Mouse (Mus musculus): ENCODE data around the gene Mroh8. TPM values are rescaled to one million over a fixed set of nuclear protein-coding genes. Genes with fewer than 3 reads are reported as not detected.

Gene Mroh8
- total and polyA plus RNA-seq, 2 experiments = under 0.01 to 0.05 TPM

GRCm38 (mm10) chr2:157320135-157320534 lies 40.8 kb upstream of the Mroh8 start:
- Histone ChIP-seq H3K27ac (replicated peaks; ENCODE audit: insufficient read depth, low read depth, low read length) (no peak overlapping the region), H3K36me3 (ENCODE audit: control insufficient read depth, insufficient read depth, low read length) (peaks cover 46% of the 10 kb centered on the region), H3K27me3 (ENCODE audit: control insufficient read depth, insufficient read depth, low read length) (no peaks in the 10 kb centered on the region), H3K4me1 (ENCODE audit: control insufficient read depth, insufficient read depth, low read length) (no peaks in the 10 kb centered on the region), H3K79me2 (ENCODE audit: control insufficient read depth, insufficient read depth, low read length) (no peaks in the 10 kb centered on the region), H3K4me3 (ENCODE audit: insufficient read depth, low read depth, low read length) (no peak overlapping the region), H3K9ac (ENCODE audit: low read depth, low read length) (no peak overlapping the region)
- DNase-seq (ENCODE audit: extremely low read depth, low read depth, low spot score) = no peak
- TF ChIP-seq CTCF (IDR thresholded peaks at IDR 0.05; ENCODE audit: low read depth, low read length) = no peak
- no peak for TF ChIP-seq POLR2A (IDR thresholded peaks at IDR 0.05; ENCODE audit: extremely low read depth, insufficient read depth, low read length)
- 93% methylated on average over 8 of the region's 8 CpGs for WGBS

- Histone ChIP-seq H3K36me3 (ENCODE audit: control insufficient read depth, insufficient read depth, low read length) (peaks cover 62% of the 10 kb centered on the region), H3K4me3 (ENCODE audit: insufficient read depth, low read depth, low read length) (no peak overlapping the region), H3K79me2 (ENCODE audit: control insufficient read depth, insufficient read depth, low read length) (no peaks in the 10 kb centered on the region), H3K4me1 (ENCODE audit: control insufficient read depth, insufficient read depth, low read length) (no peaks in the 10 kb centered on the region), H3K27me3 (ENCODE audit: control insufficient read depth, insufficient read depth, low read length) (no peaks in the 10 kb centered on the region), H3K9ac (ENCODE audit: low read depth, low read length) (no peak overlapping the region), H3K27ac (replicated peaks; ENCODE audit: insufficient read depth, low read depth, low read length) (no peak overlapping the region)
- DNase-seq (ENCODE audit: extremely low read depth, low read depth, low spot score) = no peak
- no peak for TF ChIP-seq CTCF (IDR thresholded peaks at IDR 0.05; ENCODE audit: low read depth, low read length)
- TF ChIP-seq POLR2A (IDR thresholded peaks at IDR 0.05; ENCODE audit: extremely low read depth, insufficient read depth, low read length) = no peak
- 40% methylated on average over 6 of the region's 6 CpGs for WGBS
These were observed 37.9 kb upstream of the Mroh8 start for GRCm38 (mm10) chr2:157317220-157317619.

DNA sequence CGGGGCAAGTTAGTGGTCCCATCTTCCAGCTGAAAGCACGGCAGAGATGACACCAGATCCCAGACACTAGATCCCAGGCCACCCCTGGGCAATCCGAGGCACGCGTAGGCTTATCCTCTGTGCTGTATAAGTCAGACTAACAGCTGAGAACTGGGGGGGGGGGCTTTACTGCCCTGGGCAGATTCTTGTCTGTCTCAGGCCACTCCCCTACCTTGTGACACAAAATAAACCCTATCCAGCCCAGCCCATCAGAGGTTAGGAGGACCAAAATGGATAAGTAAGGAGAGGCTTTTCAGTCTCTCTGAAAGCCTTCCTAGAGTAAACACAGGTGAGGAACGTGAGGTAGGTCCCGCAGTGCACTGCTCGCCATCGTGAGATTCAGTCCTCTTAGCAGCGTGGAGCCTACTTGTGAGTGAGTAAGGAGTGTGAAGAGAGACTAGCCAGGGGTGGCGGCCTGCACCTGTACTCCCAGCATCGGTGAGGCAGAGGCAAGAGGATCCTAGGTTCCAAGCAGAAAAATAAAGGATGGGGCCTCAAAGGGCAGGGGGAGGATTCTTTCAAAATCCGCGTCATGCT lies 37.1 kb upstream of the Mroh8 start:
- Histone ChIP-seq H3K79me2 (ENCODE audit: control insufficient read depth, insufficient read depth, low read length) (no peaks in the 10 kb centered on the region), H3K4me1 (ENCODE audit: control insufficient read depth, insufficient read depth, low read length) (no peaks in the 10 kb centered on the region), H3K4me3 (ENCODE audit: insufficient read depth, low read depth, low read length) (no peak overlapping the region), H3K27me3 (ENCODE audit: control insufficient read depth, insufficient read depth, low read length) (no peaks in the 10 kb centered on the region), H3K9ac (ENCODE audit: low read depth, low read length) (no peak overlapping the region), H3K36me3 (ENCODE audit: control insufficient read depth, insufficient read depth, low read length) (peaks cover 59% of the 10 kb centered on the region), H3K27ac (replicated peaks; ENCODE audit: insufficient read depth, low read depth, low read length) (no peak overlapping the region)
- DNase-seq (ENCODE audit: extremely low read depth, low read depth, low spot score) = no peak
- 95% methylated on average over 14 of the region's 14 CpGs for WGBS
- TF ChIP-seq POLR2A (IDR thresholded peaks at IDR 0.05; ENCODE audit: extremely low read depth, insufficient read depth, low read length) (no peak), CTCF (IDR thresholded peaks at IDR 0.05; ENCODE audit: low read depth, low read length) (no peak)

GRCm38 (mm10) chr2:157315486-157315885 lies 36.1 kb upstream of the Mroh8 start:
- Histone ChIP-seq H3K27ac (replicated peaks; ENCODE audit: insufficient read depth, low read depth, low read length) (no peak overlapping the region), H3K79me2 (ENCODE audit: control insufficient read depth, insufficient read depth, low read length) (no peaks in the 10 kb centered on the region), H3K36me3 (ENCODE audit: control insufficient read depth, insufficient read depth, low read length) (peaks cover 63% of the 10 kb centered on the region), H3K4me1 (ENCODE audit: control insufficient read depth, insufficient read depth, low read length) (no peaks in the 10 kb centered on the region), H3K9ac (ENCODE audit: low read depth, low read length) (no peak overlapping the region), H3K4me3 (ENCODE audit: insufficient read depth, low read depth, low read length) (no peak overlapping the region), H3K27me3 (ENCODE audit: control insufficient read depth, insufficient read depth, low read length) (no peaks in the 10 kb centered on the region)
- 98% methylated on average over 6 of the region's 6 CpGs for WGBS
- no peak for DNase-seq (ENCODE audit: extremely low read depth, low read depth, low spot score)
- TF ChIP-seq POLR2A (IDR thresholded peaks at IDR 0.05; ENCODE audit: extremely low read depth, insufficient read depth, low read length) (no peak), CTCF (IDR thresholded peaks at IDR 0.05; ENCODE audit: low read depth, low read length) (no peak)

GRCm38 (mm10) chr2:157314310-157314709 lies 35.0 kb upstream of the Mroh8 start:
- Histone ChIP-seq H3K9ac (ENCODE audit: low read depth, low read length) (no peak overlapping the region), H3K79me2 (ENCODE audit: control insufficient read depth, insufficient read depth, low read length) (no peaks in the 10 kb centered on the region), H3K27me3 (ENCODE audit: control insufficient read depth, insufficient read depth, low read length) (no peaks in the 10 kb centered on the region), H3K27ac (replicated peaks; ENCODE audit: insufficient read depth, low read depth, low read length) (no peak overlapping the region), H3K4me3 (ENCODE audit: insufficient read depth, low read depth, low read length) (no peak overlapping the region), H3K4me1 (ENCODE audit: control insufficient read depth, insufficient read depth, low read length) (no peaks in the 10 kb centered on the region), H3K36me3 (ENCODE audit: control insufficient read depth, insufficient read depth, low read length) (peaks cover 64% of the 10 kb centered on the region)
- WGBS = 94% methylated on average over 7 of the region's 7 CpGs
- DNase-seq (ENCODE audit: extremely low read depth, low read depth, low spot score) = no peak
- TF ChIP-seq POLR2A (IDR thresholded peaks at IDR 0.05; ENCODE audit: extremely low read depth, insufficient read depth, low read length) = no peak
- TF ChIP-seq CTCF (IDR thresholded peaks at IDR 0.05; ENCODE audit: low read depth, low read length) = no peak

DNA sequence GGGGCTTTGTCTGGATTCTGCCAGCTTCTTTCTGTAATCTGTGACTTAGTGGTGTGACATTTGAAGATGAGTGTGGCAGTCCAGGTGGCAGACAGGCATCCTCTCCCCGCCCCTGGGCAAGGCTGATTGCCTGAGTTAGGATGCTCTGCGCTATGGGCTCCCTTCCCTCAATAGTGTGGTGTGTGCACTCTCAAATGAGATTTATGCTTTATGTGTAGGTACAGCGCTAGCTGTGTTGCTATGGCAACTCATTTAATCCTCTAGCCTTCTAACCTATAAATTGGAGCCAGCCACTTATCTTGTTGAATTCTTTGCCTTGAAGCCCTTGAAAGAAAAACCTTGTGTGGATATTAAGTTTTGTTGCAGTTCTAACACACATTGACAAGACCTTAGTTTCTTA lies 34.4 kb upstream of the Mroh8 start:
- Histone ChIP-seq H3K4me3 (ENCODE audit: insufficient read depth, low read depth, low read length) (no peak overlapping the region), H3K27me3 (ENCODE audit: control insufficient read depth, insufficient read depth, low read length) (no peaks in the 10 kb centered on the region), H3K79me2 (ENCODE audit: control insufficient read depth, insufficient read depth, low read length) (no peaks in the 10 kb centered on the region), H3K27ac (replicated peaks; ENCODE audit: insufficient read depth, low read depth, low read length) (no peak overlapping the region), H3K4me1 (ENCODE audit: control insufficient read depth, insufficient read depth, low read length) (no peaks in the 10 kb centered on the region), H3K36me3 (ENCODE audit: control insufficient read depth, insufficient read depth, low read length) (peaks cover 66% of the 10 kb centered on the region), H3K9ac (ENCODE audit: low read depth, low read length) (no peak overlapping the region)
- 99% methylated on average over 3 of the region's 3 CpGs for WGBS
- DNase-seq (ENCODE audit: extremely low read depth, low read depth, low spot score) = no peak
- TF ChIP-seq POLR2A (IDR thresholded peaks at IDR 0.05; ENCODE audit: extremely low read depth, insufficient read depth, low read length) = no peak
- no peak for TF ChIP-seq CTCF (IDR thresholded peaks at IDR 0.05; ENCODE audit: low read depth, low read length)

All from liver, adult 2 months (tissue).